Mouse (Mus musculus) C2C12 (cell line): Measurements from ENCODE around the gene Fxyd2.

ENCODE experiments used
- CTCF ChIP-seq: IDR thresholded peaks from one replicate; pipeline ENCODE4 v1.5.1; 2011; ENCODE audit not compliant: control insufficient read depth, insufficient read depth, insufficient read length
- FOSL1 ChIP-seq: IDR thresholded peaks from one replicate; pipeline ENCODE4 v1.8.0; 2011; ENCODE audit warnings: mild to moderate bottlenecking, low read length; ENCODE audit not compliant: poor library complexity, insufficient read depth, severe bottlenecking
- MAX ChIP-seq: IDR thresholded peaks from one replicate; pipeline ENCODE4 v1.6.1; 2011; ENCODE audit warnings: mild to moderate bottlenecking, control low read depth
- MYOG ChIP-seq: IDR thresholded peaks from one replicate; pipeline ENCODE4 v1.6.1; 2011; ENCODE audit not compliant: control insufficient read depth, insufficient read length; ENCODE audit errors: extremely low read depth
- USF1 ChIP-seq: IDR thresholded peaks from one replicate; pipeline ENCODE4 v1.6.1; 2011; ENCODE audit warnings: low read depth, mild to moderate bottlenecking, control low read depth, moderate library complexity

DNA sequence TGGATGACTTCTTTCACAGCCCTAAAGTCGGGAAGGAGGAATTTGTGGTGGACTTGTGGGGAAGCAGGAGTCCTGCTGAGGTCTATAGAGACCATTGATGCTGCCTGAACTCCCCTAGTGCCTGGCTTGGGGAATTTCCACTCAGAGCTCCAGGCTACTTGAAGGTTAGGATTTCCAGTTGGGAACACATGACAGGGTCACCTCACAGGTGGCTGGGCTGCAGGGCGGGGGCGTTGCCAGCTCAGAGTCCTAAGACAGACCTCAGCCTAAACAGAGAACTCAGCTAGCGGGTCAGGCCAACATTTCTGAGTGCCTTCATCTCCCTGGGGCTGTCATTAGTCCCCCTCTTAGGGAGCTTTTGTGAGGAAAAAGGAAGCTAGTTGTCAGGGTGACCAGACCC is 2.4 kb downstream of the Fxyd2 start:
- TF ChIP-seq CTCF (no peak), MAX (no peak), MYOG (no peak), USF1 (no peak), FOSL1 (no peak)
